Mouse (Mus musculus) MEL (cell line): ENCODE measurements at regions not wholly inside any gene's neighbourhood (a gene's known extent, or its start where the extent isn't known, plus 50 kb on each side); places are given as distances from the start of the nearest gene placed in this dataset.

Experiments
- DNase-seq: peaks from one replicate; pipeline ENCODE4 v3.0.0; 2011; ENCODE audit warnings: low read depth, low spot score
- H3K27ac ChIP-seq: 2 replicates; pipeline ENCODE4 v1.5.1; 2012; ENCODE audit warnings: low read depth, mild to moderate bottlenecking, control low read depth, low read length, moderate library complexity; ENCODE audit not compliant: control insufficient read depth
- H3K27me3 ChIP-seq, 2 experiments: fragments of 150-350 bp in 1 of 2; sonication (generic) in 1 of 2; 2 replicates each; pipeline ENCODE4 v1.6.1; 2012; ENCODE audit warnings: low read length in 2 of 2, mild to moderate bottlenecking in 2 of 2, improper control_type of control experiment in 1 of 2, moderate library complexity in 1 of 2; ENCODE audit not compliant: insufficient read depth in 2 of 2, control insufficient read depth in 1 of 2
- H3K36me3 ChIP-seq, 2 experiments: 2 replicates each; pipeline ENCODE4 v1.6.1; 2012 to 2014; ENCODE audit warnings: low read length in 2 of 2, improper control_type of control experiment in 1 of 2, inconsistent platforms in 1 of 2, mild to moderate bottlenecking in 1 of 2; ENCODE audit not compliant: insufficient read depth in 2 of 2, control insufficient read depth in 1 of 2
- H3K4me1 ChIP-seq, 2 experiments: fragments of 150-350 bp in 1 of 2; sonication (generic) in 1 of 2; 2 replicates each; pipeline ENCODE4 v1.6.1; 2012; ENCODE audit warnings: low read length in 2 of 2, improper control_type of control experiment in 1 of 2, mild to moderate bottlenecking in 1 of 2; ENCODE audit not compliant: insufficient read depth in 2 of 2, control insufficient read depth in 1 of 2
- H3K4me3 ChIP-seq, 2 experiments: fragments of 150-350 bp in 1 of 2; sonication (generic) in 1 of 2; 2 replicates each; pipeline ENCODE4 v1.5.1; 2012; ENCODE audit warnings: low read depth in 2 of 2, low read length in 2 of 2, mild to moderate bottlenecking in 2 of 2, moderate library complexity in 2 of 2, control low read depth in 1 of 2, improper control_type of control experiment in 1 of 2; ENCODE audit not compliant: control insufficient read depth in 1 of 2, insufficient read depth in 1 of 2
- H3K79me2 ChIP-seq: 2 replicates; pipeline ENCODE4 v1.6.1; 2012; ENCODE audit warnings: mild to moderate bottlenecking, low read length, moderate library complexity; ENCODE audit not compliant: control insufficient read depth, poor library complexity, insufficient read depth
- H3K9ac ChIP-seq: 2 replicates; pipeline ENCODE4 v1.6.1; 2012; ENCODE audit warnings: low read depth, mild to moderate bottlenecking, control low read depth, low read length, moderate library complexity; ENCODE audit not compliant: control insufficient read depth, poor library complexity, severe bottlenecking
- H3K9me3 ChIP-seq: fragments of 150-350 bp; sonication (generic); replicated peaks from 2 replicates; pipeline ENCODE4 v1.6.1; 2012; ENCODE audit warnings: mild to moderate bottlenecking, low read length, improper control_type of control experiment, moderate library complexity; ENCODE audit not compliant: insufficient read depth
- CHD1 ChIP-seq: IDR thresholded peaks from 2 replicates; pipeline ENCODE4 v1.6.1; 2012; ENCODE audit warnings: low read depth, mild to moderate bottlenecking, inconsistent platforms, low read length, improper control_type of control experiment
- E2F4 ChIP-seq: IDR thresholded peaks from 2 replicates; pipeline ENCODE4 v1.6.1; 2011; ENCODE audit warnings: low read depth, low read length, improper control_type of control experiment, borderline replicate concordance
- EP300 ChIP-seq, 2 experiments: IDR thresholded peaks; 2 replicates each; pipeline ENCODE4 v1.6.1; 2011; ENCODE audit warnings: improper control_type of control experiment in 2 of 2, low read length in 2 of 2, low read depth in 1 of 2, mild to moderate bottlenecking in 1 of 2
- ETS1 ChIP-seq: IDR thresholded peaks from 2 replicates; pipeline ENCODE4 v1.6.1; 2012; ENCODE audit warnings: low read depth, mild to moderate bottlenecking, inconsistent platforms, low read length, improper control_type of control experiment, moderate library complexity
- GABPA ChIP-seq: IDR thresholded peaks from 2 replicates; pipeline ENCODE4 v1.6.1; 2012; ENCODE audit warnings: low read depth, mild to moderate bottlenecking, inconsistent platforms, low read length, improper control_type of control experiment, moderate library complexity
- JUND ChIP-seq: IDR thresholded peaks from 2 replicates; pipeline ENCODE4 v1.6.1; 2011; ENCODE audit warnings: low read depth, mild to moderate bottlenecking, improper control_type of control experiment, low read length
- KAT2A ChIP-seq: conservative IDR thresholded peaks from 2 replicates; pipeline ENCODE4 v1.6.1; 2012; ENCODE audit warnings: low read depth, low read length, improper control_type of control experiment, inconsistent platforms
- MXI1 ChIP-seq: IDR thresholded peaks from 2 replicates; pipeline ENCODE4 v1.6.1; 2011; ENCODE audit warnings: mild to moderate bottlenecking, low read depth, low read length, improper control_type of control experiment
- MYC ChIP-seq: IDR thresholded peaks from 2 replicates; pipeline ENCODE4 v1.6.1; 2011; ENCODE audit warnings: low read depth, mild to moderate bottlenecking, low read length, improper control_type of control experiment, moderate library complexity
- NELFE ChIP-seq: IDR thresholded peaks from 2 replicates; pipeline ENCODE4 v1.6.1; 2011; ENCODE audit warnings: low read depth, low read length, improper control_type of control experiment
- NRF1 ChIP-seq: IDR thresholded peaks from 2 replicates; pipeline ENCODE4 v1.6.1; 2014; ENCODE audit warnings: low read depth, mild to moderate bottlenecking, inconsistent platforms, low read length, improper control_type of control experiment, moderate library complexity; ENCODE audit not compliant: poor library complexity, insufficient read depth, severe bottlenecking
- POLR2AphosphoS5 ChIP-seq: IDR thresholded peaks from 2 replicates; pipeline ENCODE4 v1.6.1; 2012; ENCODE audit warnings: low read depth, borderline replicate concordance, mild to moderate bottlenecking, inconsistent platforms, low read length, moderate library complexity, mixed read lengths
- RAD21 ChIP-seq: IDR thresholded peaks from 2 replicates; pipeline ENCODE4 v1.6.1; 2011; ENCODE audit warnings: mild to moderate bottlenecking, low read depth, low read length, improper control_type of control experiment
- SIN3A ChIP-seq: IDR thresholded peaks from 2 replicates; pipeline ENCODE4 v1.6.1; 2012; ENCODE audit warnings: low read length, improper control_type of control experiment, inconsistent platforms
- TAL1 ChIP-seq: IDR thresholded peaks from 2 replicates; pipeline ENCODE4 v1.6.1; 2012; ENCODE audit warnings: mild to moderate bottlenecking, inconsistent platforms, low read length, moderate library complexity, mixed read lengths
- TBP ChIP-seq: IDR thresholded peaks from 2 replicates; pipeline ENCODE4 v1.8.0; 2011; ENCODE audit warnings: low read depth, low read length, improper control_type of control experiment
- USF2 ChIP-seq, 2 experiments: IDR thresholded peaks; 2 replicates each; pipeline ENCODE4 v1.6.1; 2011 to 2012; ENCODE audit warnings: improper control_type of control experiment in 2 of 2, low read length in 2 of 2, borderline replicate concordance in 1 of 2, inconsistent platforms in 1 of 2, low read depth in 1 of 2, mild to moderate bottlenecking in 1 of 2; ENCODE audit not compliant: insufficient read depth in 1 of 2
- ZC3H11A ChIP-seq: IDR thresholded peaks from 2 replicates; pipeline ENCODE4 v1.6.1; 2012; ENCODE audit warnings: low read depth, mild to moderate bottlenecking, inconsistent platforms, low read length, improper control_type of control experiment
- ZMIZ1 ChIP-seq: IDR thresholded peaks from 2 replicates; pipeline ENCODE4 v1.6.1; 2012; ENCODE audit warnings: low read depth, mild to moderate bottlenecking, inconsistent platforms, low read length, improper control_type of control experiment, moderate library complexity
- ZNF384 ChIP-seq: IDR thresholded peaks from 2 replicates; pipeline ENCODE4 v1.6.1; 2012; ENCODE audit warnings: low read depth, mild to moderate bottlenecking, inconsistent platforms, low read length, improper control_type of control experiment

- Histone ChIP-seq H3K27me3 (no peaks in the 10 kb centered on the region), H3K9ac (no peak overlapping the region), H3K4me1 (no peaks in the 10 kb centered on the region), H3K27ac (no peak overlapping the region), H3K4me3 (no peak overlapping the region), H3K79me2 (no peaks in the 10 kb centered on the region), H3K9me3 (no peaks in the 10 kb centered on the region), H3K36me3 (peaks cover 0 to 5% of the 10 kb centered on the region in 2 experiments; a peak in 2 of 4 replicates)
- peak; percentile 11 for DNase-seq
- TF ChIP-seq GABPA (no peak), TAL1 (no peak), RAD21 (no peak), E2F4 (no peak), JUND (no peak), SIN3A (no peak), NELFE (no peak), EP300 (IDR thresholded peaks at IDR 0.05; ENCODE audit: low read depth in 1 of 2, low read length in 2 of 2) (no peak), ETS1 (no peak), KAT2A (no peak), POLR2AphosphoS5 (no peak), ZMIZ1 (no peak), MXI1 (no peak), ZC3H11A (no peak), TBP (no peak), CHD1 (no peak), ZNF384 (no peak)
Observed at GRCm38 (mm10) chr3:149464603-149465002, 474.2 kb upstream of the Adgrl2 start.

DNA sequence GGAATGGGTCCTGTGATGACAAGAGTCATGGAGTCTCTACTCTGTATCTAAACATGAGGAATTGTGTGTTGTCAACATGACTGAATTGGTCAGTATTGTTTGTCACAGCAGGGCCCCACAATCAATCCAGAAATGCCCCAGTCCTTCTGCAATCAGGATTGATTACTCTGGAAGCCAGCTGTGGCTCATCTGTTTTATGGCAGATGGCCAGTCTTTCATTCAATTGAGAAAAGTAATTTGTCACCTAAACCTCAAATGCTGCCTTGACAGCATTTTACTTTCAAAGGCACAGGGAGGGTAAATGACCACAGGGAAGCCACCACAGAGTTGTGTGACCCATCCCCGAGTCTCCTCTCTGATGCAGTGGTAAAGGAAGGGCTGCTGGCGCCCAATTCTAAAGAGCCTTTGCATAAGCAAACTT is 471.8 kb upstream of the Adgrl2 start:
- H3K4me1 ChIP-seq = no peaks in the 10 kb centered on the region
- TF ChIP-seq USF2 (IDR thresholded peaks at IDR 0.05; ENCODE audit: borderline replicate concordance in 1 of 2, insufficient read depth in 1 of 2, low read depth in 1 of 2, low read length in 2 of 2) (no peak), MYC (no peak), GABPA (no peak), NRF1 (no peak)
- TF ChIP-seq, all 39 proteins: peak for 0
- Histone ChIP-seq H3K9ac (no peak overlapping the region), H3K36me3 (peaks cover 0 to 5% of the 10 kb centered on the region in 2 experiments; a peak in 2 of 4 replicates), H3K79me2 (no peaks in the 10 kb centered on the region), H3K27ac (no peak overlapping the region), H3K4me3 (no peak overlapping the region), H3K9me3 (no peaks in the 10 kb centered on the region), H3K27me3 (no peaks in the 10 kb centered on the region)
- no peak for DNase-seq
